Mouse (Mus musculus): ENCODE measurements around the gene Pef1. TPM values are rescaled to one million over a fixed set of nuclear protein-coding genes. Genes with fewer than 3 reads are reported as not detected.
A peak's percentile ranks its signal among the peaks of the same experiment; 100 is the strongest.

Gene Pef1
- total and polyA plus RNA-seq, 3 experiments, result 31.4 to 59.3 (median 38.0) TPM

GRCm38 (mm10) chr4:130073367-130073766 lies 29.0 kb upstream of the Pef1 start:
- H3K79me2 ChIP-seq (replicated peaks; ENCODE audit: control insufficient read depth, insufficient read depth, low read length), result no peaks in the 10 kb centered on the region
- no peak overlapping the region for H3K4me3 ChIP-seq
- intact Hi-C loops (cut with DNase I), result no loop called here
- WGBS, result 78% methylated on average over 4 of the region's 4 CpGs
- H3K9ac ChIP-seq (ENCODE audit: low read depth, low read length), result no peak overlapping the region
- no peaks in the 10 kb centered on the region for H3K27me3 ChIP-seq (ENCODE audit: control insufficient read depth, insufficient read depth, low read length)
- H3K4me1 ChIP-seq (ENCODE audit: control insufficient read depth, insufficient read depth, low read length), result no peaks in the 10 kb centered on the region
- H3K27ac ChIP-seq, result no peak overlapping the region
- no peaks in the 10 kb centered on the region for H3K36me3 ChIP-seq (ENCODE audit: control insufficient read depth, insufficient read depth, low read length)
- no peak for DNase-seq
- TF ChIP-seq EP300 (IDR thresholded peaks at IDR 0.05; ENCODE audit: insufficient read depth, low read depth, low read length), result no peak
- no peak for TF ChIP-seq CTCF (IDR thresholded peaks at IDR 0.05)
- TF ChIP-seq POLR2A (IDR thresholded peaks at IDR 0.05; ENCODE audit: insufficient read depth, low read depth, low read length), result no peak

GRCm38 (mm10) chr4:130074761-130075515 lies 27.4 kb upstream of the Pef1 start:
- Histone ChIP-seq H3K79me2 (replicated peaks; ENCODE audit: control insufficient read depth, insufficient read depth, low read length) (no peaks in the 10 kb centered on the region), H3K4me1 (ENCODE audit: control insufficient read depth, insufficient read depth, low read length) (no peaks in the 10 kb centered on the region), H3K9ac (ENCODE audit: low read depth, low read length) (no peak overlapping the region), H3K4me3 (no peak overlapping the region), H3K27me3 (ENCODE audit: control insufficient read depth, insufficient read depth, low read length) (no peaks in the 10 kb centered on the region), H3K27ac (no peak overlapping the region), H3K36me3 (ENCODE audit: control insufficient read depth, insufficient read depth, low read length) (no peaks in the 10 kb centered on the region)
- WGBS, result 51% methylated on average over 17 of the region's 17 CpGs
- no peak for TF ChIP-seq EP300 (IDR thresholded peaks at IDR 0.05; ENCODE audit: insufficient read depth, low read depth, low read length)
- no peak for TF ChIP-seq CTCF (IDR thresholded peaks at IDR 0.05)
- no peak for TF ChIP-seq POLR2A (IDR thresholded peaks at IDR 0.05; ENCODE audit: insufficient read depth, low read depth, low read length)
- DNase-seq, result peak in 1 of 2 experiments; percentile 34
- intact Hi-C loops (cut with DNase I), result no loop called here

- intact Hi-C loops (cut with DNase I), result no loop called here
- no peaks in the 10 kb centered on the region for H3K27me3 ChIP-seq (ENCODE audit: control insufficient read depth, insufficient read depth, low read length)
- H3K36me3 ChIP-seq (ENCODE audit: control insufficient read depth, insufficient read depth, low read length), result no peaks in the 10 kb centered on the region
- H3K79me2 ChIP-seq (replicated peaks; ENCODE audit: control insufficient read depth, insufficient read depth, low read length), result no peaks in the 10 kb centered on the region
- no peak for TF ChIP-seq POLR2A (IDR thresholded peaks at IDR 0.05; ENCODE audit: insufficient read depth, low read depth, low read length)
- TF ChIP-seq CTCF (IDR thresholded peaks at IDR 0.05), result no peak
- TF ChIP-seq EP300 (IDR thresholded peaks at IDR 0.05; ENCODE audit: insufficient read depth, low read depth, low read length), result no peak
- no peak overlapping the region for H3K4me3 ChIP-seq
- H3K27ac ChIP-seq, result no peak overlapping the region
- H3K9ac ChIP-seq (ENCODE audit: low read depth, low read length), result no peak overlapping the region
- WGBS, result 63% methylated on average over 8 of the region's 8 CpGs
- H3K4me1 ChIP-seq (ENCODE audit: control insufficient read depth, insufficient read depth, low read length), result no peaks in the 10 kb centered on the region
- DNase-seq, result peak in 1 of 2 experiments; percentile 30
Observed at GRCm38 (mm10) chr4:130076856-130077255, 25.5 kb upstream of the Pef1 start.

DNA sequence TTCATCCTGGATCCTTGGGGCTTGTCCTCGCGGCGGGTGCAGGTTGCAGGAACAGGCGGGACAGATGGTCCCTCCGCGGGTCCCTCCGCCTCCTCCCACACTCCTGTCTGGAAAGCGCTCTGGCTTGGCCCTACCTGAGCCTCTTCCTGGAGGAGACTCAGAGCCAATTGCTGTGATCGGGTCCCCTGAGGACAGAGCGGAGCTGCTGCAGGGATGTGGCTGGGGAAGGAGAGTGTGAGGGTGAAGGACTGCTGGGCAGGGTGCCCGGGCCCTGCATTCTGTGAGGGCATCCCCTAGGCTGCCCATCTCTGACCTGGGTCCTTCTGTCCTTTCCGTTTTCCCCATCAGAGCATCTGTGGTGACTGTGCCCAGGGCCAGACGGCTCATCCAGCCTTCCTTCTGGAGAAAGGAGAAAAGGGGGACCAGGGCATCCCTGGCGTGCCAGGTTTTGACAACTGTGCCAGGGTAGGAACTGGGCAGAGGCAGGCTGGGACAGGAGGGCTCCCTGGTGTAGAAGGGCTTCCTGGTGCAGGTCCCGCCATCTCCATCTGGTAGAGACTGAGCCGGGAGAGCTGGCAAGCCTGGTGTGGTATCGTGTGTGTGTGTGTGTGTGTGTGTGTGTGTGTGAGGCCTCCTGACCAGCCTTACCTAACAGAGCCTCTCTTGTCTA lies 23.4 kb upstream of the Pef1 start:
- H3K36me3 ChIP-seq (ENCODE audit: control insufficient read depth, insufficient read depth, low read length), result no peaks in the 10 kb centered on the region
- H3K27me3 ChIP-seq (ENCODE audit: control insufficient read depth, insufficient read depth, low read length), result no peaks in the 10 kb centered on the region
- intact Hi-C loops (cut with DNase I), result no loop called here
- H3K9ac ChIP-seq (ENCODE audit: low read depth, low read length), result no peak overlapping the region
- H3K27ac ChIP-seq, result no peak overlapping the region
- WGBS, result 59% methylated on average over 17 of the region's 17 CpGs
- no peaks in the 10 kb centered on the region for H3K79me2 ChIP-seq (replicated peaks; ENCODE audit: control insufficient read depth, insufficient read depth, low read length)
- H3K4me3 ChIP-seq, result no peak overlapping the region
- no peak for TF ChIP-seq POLR2A (IDR thresholded peaks at IDR 0.05; ENCODE audit: insufficient read depth, low read depth, low read length)
- no peak for TF ChIP-seq CTCF (IDR thresholded peaks at IDR 0.05)
- no peak for TF ChIP-seq EP300 (IDR thresholded peaks at IDR 0.05; ENCODE audit: insufficient read depth, low read depth, low read length)
- DNase-seq, result no peak
- H3K4me1 ChIP-seq (ENCODE audit: control insufficient read depth, insufficient read depth, low read length), result no peaks in the 10 kb centered on the region

DNA sequence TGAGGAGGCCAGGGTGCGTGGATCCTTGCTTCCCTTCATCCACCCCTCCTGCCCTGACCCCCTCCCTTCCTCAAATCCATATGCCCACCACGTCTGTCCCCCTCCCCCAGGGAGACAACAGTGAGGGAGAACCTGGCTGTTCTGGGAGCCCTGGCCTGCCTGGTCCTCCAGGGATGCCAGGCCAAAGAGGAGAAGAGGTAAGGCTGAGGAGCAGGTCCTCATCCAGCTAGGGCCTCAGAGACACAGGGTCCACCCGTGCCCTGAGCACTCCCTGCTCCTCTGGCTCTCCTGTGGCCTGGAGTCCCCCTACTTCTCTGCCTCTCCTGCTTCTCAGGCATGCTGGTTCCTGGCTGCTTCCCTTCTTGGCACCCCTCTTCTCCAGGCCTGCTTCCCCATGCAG lies 22.8 kb upstream of the Pef1 start:
- no peaks in the 10 kb centered on the region for H3K4me1 ChIP-seq (ENCODE audit: control insufficient read depth, insufficient read depth, low read length)
- H3K27me3 ChIP-seq (ENCODE audit: control insufficient read depth, insufficient read depth, low read length), result no peaks in the 10 kb centered on the region
- no peak overlapping the region for H3K27ac ChIP-seq
- 64% methylated on average over 3 of the region's 3 CpGs for WGBS
- no peak overlapping the region for H3K9ac ChIP-seq (ENCODE audit: low read depth, low read length)
- TF ChIP-seq EP300 (IDR thresholded peaks at IDR 0.05; ENCODE audit: insufficient read depth, low read depth, low read length) (no peak), POLR2A (IDR thresholded peaks at IDR 0.05; ENCODE audit: insufficient read depth, low read depth, low read length) (no peak), CTCF (IDR thresholded peaks at IDR 0.05) (no peak)
- DNase-seq, result no peak
- intact Hi-C loops (cut with DNase I), result no loop called here
- H3K4me3 ChIP-seq, result no peak overlapping the region
- no peaks in the 10 kb centered on the region for H3K36me3 ChIP-seq (ENCODE audit: control insufficient read depth, insufficient read depth, low read length)
- no peaks in the 10 kb centered on the region for H3K79me2 ChIP-seq (replicated peaks; ENCODE audit: control insufficient read depth, insufficient read depth, low read length)
